Mouse (Mus musculus) olfactory bulb, adult 2 months (tissue): Measurements from ENCODE around the gene Gm20604. TPM values are rescaled to one million over a fixed set of nuclear protein-coding genes. Genes with fewer than 3 reads are reported as not detected.

Experiments used
- H3K27ac ChIP-seq: fragments of 200-500 bp; 2 replicates; pipeline ENCODE4 v1.5.1; 2012; ENCODE audit warnings: low read depth, low read length; ENCODE audit not compliant: insufficient read depth
- H3K4me1 ChIP-seq: fragments of 200-500 bp; 2 replicates; pipeline ENCODE4 v1.6.1; 2012; ENCODE audit warnings: low read length; ENCODE audit not compliant: control insufficient read depth, insufficient read depth
- H3K4me3 ChIP-seq: fragments of 200-500 bp; 2 replicates; pipeline ENCODE4 v1.5.1; 2012; ENCODE audit warnings: mild to moderate bottlenecking, low read depth, low read length, moderate library complexity; ENCODE audit not compliant: insufficient read depth
- CTCF ChIP-seq: fragments of 200-500 bp; IDR thresholded peaks from 2 replicates; pipeline ENCODE4 v1.5.1; 2012; ENCODE audit warnings: low read depth, mild to moderate bottlenecking, low read length, moderate library complexity; ENCODE audit not compliant: insufficient read depth
- POLR2A ChIP-seq: fragments of 200-500 bp; IDR thresholded peaks from 2 replicates; pipeline ENCODE4 v1.6.1; 2012; ENCODE audit warnings: mild to moderate bottlenecking, low read depth, low read length, moderate library complexity; ENCODE audit not compliant: insufficient read depth
- WGBS: fragments of 180-500 bp; shearing (Covaris S2); methylation state at CpG from one replicate; pipeline ENCODE4 v1.1.7; 2018; 5-methylcytosine and 5-hydroxymethylcytosine counted together
- polyA plus RNA-seq: library from polyadenylated mRNA; stranded (reverse); fragments of >200 nt; gene quantifications from 2 replicates; pipeline ENCODE4 v1.2.4, GENCODE M21; 2012; ENCODE audit warnings: low replicate concordance; ENCODE audit not compliant: missing spikeins, insufficient read depth, insufficient read length

Gene Gm20604
- not detected in 2 replicates for polyA plus RNA-seq

DNA sequence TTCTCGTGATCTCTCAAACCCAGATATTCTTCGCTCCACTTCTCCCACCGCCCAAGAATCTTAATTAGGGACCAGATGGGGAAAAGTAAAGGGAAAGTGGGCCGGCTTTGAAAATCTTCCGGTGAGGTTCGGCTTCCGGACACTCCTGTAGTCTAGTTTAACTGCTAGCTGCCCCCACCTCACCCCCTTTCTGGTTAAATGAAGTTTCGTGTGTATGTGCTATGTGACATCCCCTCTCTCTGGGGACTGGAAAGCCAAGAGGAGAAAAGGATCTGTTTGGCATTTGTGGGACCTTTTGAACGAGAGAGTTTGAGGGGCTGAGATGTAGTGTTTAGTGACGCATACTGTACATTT, at the start of gene Gm20604:
Gene Gm20604 (minus strand): TSS at position 270 of the 354 bp plus-strand sequence.
- peaks cover 8% of the 10 kb centered on the region for H3K4me1 ChIP-seq
- peak within 1 kb of the TSS; percentile 42; the same call in 1 of the 2 replicates for H3K27ac ChIP-seq
- no peak for TF ChIP-seq CTCF
- TF ChIP-seq POLR2A: no peak
- 0% methylated on average over 10 of the region's 10 CpGs for WGBS
- peak within 1 kb of the TSS; percentile 97 for H3K4me3 ChIP-seq

- 96% methylated on average over 2 of the region's 2 CpGs for WGBS
- H3K27ac ChIP-seq: no peak overlapping the region
- no peak overlapping the region for H3K4me3 ChIP-seq
These were observed 41.1 kb upstream of the Gm20604 start for GRCm38 (mm10) chr12:102799528-102799927.

DNA sequence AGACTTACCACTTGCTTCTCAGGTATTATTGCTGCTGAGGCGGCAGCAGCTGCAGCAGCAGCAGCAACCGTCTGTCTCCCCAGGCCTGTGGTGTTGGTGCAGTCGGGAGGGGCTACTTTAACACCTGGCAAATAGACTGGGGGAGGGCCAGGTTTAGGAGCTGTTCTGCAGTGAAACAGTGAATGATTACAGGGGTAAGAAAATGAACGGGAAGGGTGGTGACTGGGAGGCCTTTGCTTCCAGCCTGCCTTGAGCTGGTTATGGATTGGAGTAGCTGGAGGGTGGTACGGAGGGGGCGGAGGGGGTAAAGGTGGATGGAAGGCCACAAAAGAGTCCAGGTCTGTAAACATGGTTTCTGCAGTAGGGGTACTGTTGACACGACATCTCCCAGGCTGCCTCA, 29.5 kb upstream of the Gm20604 start:
- WGBS: 85% methylated on average over 7 of the region's 7 CpGs
- Histone ChIP-seq H3K27ac (no peak overlapping the region; the same call in 1 of the 2 replicates), H3K4me1 (no peaks in the 10 kb centered on the region), H3K4me3 (no peak overlapping the region)
- TF ChIP-seq POLR2A (no peak), CTCF (no peak)

More at GRCm38 (mm10) chr12:102799528-102799927, 41.1 kb upstream of the Gm20604 start:
- no peaks in the 10 kb centered on the region for H3K4me1 ChIP-seq
- TF ChIP-seq CTCF (no peak), POLR2A (no peak)

DNA sequence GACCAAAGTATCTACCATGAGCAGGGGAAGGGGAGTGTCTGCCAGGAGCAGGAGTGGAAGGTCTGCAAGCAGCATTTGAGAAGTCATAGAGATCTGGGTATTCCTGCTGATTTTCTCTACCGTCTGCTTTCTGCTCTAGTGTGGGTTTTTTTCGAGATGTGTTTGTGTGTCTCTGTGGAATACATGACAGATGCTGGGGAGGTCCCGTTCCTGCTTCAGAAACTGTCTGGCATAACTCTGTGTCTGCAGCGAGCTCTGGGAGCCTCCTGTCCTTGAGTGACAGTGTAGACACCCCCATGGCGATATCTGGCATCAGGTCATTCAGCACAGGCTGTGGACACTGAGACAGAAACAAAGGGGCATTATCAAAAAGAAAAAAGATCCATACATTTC, 27.1 kb upstream of the Gm20604 start:
- 62% methylated on average over 5 of the region's 5 CpGs for WGBS
- no peak overlapping the region for H3K27ac ChIP-seq
- TF ChIP-seq POLR2A (no peak), CTCF (no peak)

GRCm38 (mm10) chr12:102784899-102785592, 26.6 kb upstream of the Gm20604 start:
- 91% methylated on average over 19 of the region's 19 CpGs for WGBS
- Histone ChIP-seq H3K4me3 (no peak overlapping the region), H3K27ac (no peak overlapping the region), H3K4me1 (no peaks in the 10 kb centered on the region)
- TF ChIP-seq POLR2A (no peak), CTCF (no peak)

More for the DNA sequence above, 27.1 kb upstream of the Gm20604 start:
- H3K4me1 ChIP-seq: no peaks in the 10 kb centered on the region
- H3K4me3 ChIP-seq: no peak overlapping the region

DNA sequence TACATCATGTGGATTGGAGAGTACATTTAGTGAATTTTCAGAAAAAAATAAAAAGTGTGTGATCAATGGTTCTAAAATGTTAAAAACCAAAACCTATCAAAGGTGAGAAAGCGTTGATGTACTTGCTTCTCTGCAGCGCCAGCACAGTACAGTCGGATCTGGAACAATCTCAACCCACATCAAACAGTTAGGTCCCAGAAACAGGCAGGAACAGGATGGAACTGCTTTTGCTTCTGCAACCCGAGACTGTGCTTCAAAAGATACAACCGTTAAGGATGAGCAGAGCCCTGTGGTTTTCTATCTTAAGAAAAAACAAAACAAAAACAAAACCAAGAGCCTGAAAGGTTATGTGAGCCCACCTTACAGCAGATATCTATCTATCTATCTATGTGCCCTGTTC, 24.4 kb upstream of the Gm20604 start:
- no peaks in the 10 kb centered on the region for H3K4me1 ChIP-seq
- TF ChIP-seq POLR2A (no peak), CTCF (no peak)
- WGBS: 91% methylated on average over 5 of the region's 5 CpGs
- H3K27ac ChIP-seq: no peak overlapping the region
- no peak overlapping the region for H3K4me3 ChIP-seq

DNA sequence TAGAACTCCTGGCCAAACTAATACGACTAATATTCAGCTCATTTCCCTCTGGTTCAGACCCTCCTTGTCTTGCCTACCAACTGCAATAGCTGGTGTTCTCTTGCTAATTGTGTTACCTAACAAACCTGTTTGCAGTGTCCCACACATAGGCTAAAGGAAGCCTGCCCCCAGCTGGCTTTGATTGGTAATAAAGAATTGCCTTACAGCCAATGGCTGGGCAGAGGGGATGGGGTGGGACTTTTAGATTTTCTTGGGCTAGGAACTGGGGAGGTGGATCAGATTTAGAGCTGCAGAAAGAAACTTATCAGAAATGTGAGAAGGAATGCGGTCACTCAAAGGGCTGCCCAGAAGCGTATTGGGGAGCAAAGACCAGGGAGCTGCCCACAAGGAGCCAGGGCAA, 21.0 kb upstream of the Gm20604 start:
- TF ChIP-seq CTCF: no peak
- Histone ChIP-seq H3K27ac (no peak overlapping the region), H3K4me1 (no peaks in the 10 kb centered on the region), H3K4me3 (no peak overlapping the region)
- 72% methylated on average over 3 of the region's 3 CpGs for WGBS

DNA sequence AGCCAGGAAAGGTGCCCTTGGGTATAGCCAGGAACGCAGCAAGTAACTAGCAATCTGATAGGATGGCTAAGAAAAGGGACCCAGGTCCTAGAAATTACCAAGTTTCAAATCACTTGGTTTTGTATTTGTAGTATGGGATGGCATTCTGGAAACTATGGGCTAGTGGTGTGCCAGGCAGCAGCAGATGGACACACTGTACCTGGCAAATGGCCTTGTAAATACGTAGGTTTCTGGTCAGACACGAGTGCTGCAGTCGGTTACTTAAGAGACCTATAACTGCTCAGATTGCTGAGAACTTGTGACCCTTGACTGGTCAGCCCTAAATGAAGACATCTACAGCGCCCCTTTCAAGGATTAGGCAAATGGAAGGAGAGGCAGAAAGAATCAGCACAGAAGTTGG, 19.7 kb upstream of the Gm20604 start:
- Histone ChIP-seq H3K4me3 (no peak overlapping the region), H3K4me1 (no peaks in the 10 kb centered on the region), H3K27ac (no peak overlapping the region)
- TF ChIP-seq POLR2A (no peak), CTCF (no peak)
- 88% methylated on average over 5 of the region's 5 CpGs for WGBS

DNA sequence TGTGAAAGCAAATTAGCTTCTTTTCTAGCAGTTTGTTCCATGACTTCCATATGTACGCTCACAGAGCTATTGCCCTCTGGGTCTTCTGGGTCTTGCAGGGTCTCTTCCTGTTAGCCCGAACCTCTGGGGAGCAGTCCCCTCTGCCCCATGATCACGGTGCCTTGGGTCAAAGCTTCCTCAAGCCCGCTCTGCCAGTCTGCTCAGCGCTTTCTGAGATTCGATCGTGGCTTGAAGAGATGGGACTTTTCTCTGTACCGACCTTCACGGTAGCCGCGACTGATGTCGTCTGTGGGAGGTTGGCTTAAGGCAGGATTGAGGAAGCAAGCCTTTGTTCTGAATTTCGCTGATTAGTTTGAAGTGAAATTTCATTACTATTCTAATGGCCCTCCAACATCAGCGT, 17.6 kb upstream of the Gm20604 start:
- TF ChIP-seq POLR2A (no peak), CTCF (no peak)
- no peak overlapping the region for H3K4me3 ChIP-seq
- WGBS: 88% methylated on average over 14 of the region's 14 CpGs
- no peaks in the 10 kb centered on the region for H3K4me1 ChIP-seq
- H3K27ac ChIP-seq: no peak overlapping the region

- no peak overlapping the region for H3K27ac ChIP-seq
- TF ChIP-seq POLR2A (no peak), CTCF (no peak)
- H3K4me1 ChIP-seq: no peaks in the 10 kb centered on the region
- 97% methylated on average over 5 of the region's 5 CpGs for WGBS
- H3K4me3 ChIP-seq: no peak overlapping the region
These were observed 14.2 kb upstream of the Gm20604 start for GRCm38 (mm10) chr12:102772676-102773075.
